In genomic region chr14:119027130-119027529, GRCm38 (mm10) we compare ENCODE assay signal across 9 mouse cellular contexts.
A peak's percentile ranks its signal among the peaks of the same experiment; 100 is the strongest.
DNase-seq lines count a peak whose midpoint lies in the region; ATAC-seq and TF ChIP-seq lines count a peak whose summit lies in the region.
"Had no signal": no experiment of that assay in that cellular context is flagged by ENCODE, and none has a peak within 500 bp of the region (broad histone marks: within the 10 kb centered on the region; RNA-seq: fewer than 3 reads in every experiment).

No protein-coding gene starts in this region.

- H3K4me1 ChIP-seq in forebrain, embryonic 15.5 days: no peaks in the 10 kb centered on the region
- no peaks in the 10 kb centered on the region for H3K4me1 ChIP-seq in intestine, embryonic 16.5 days (ENCODE audit: control insufficient read depth, insufficient read depth, low read length)
- H3K4me1 ChIP-seq in limb, embryonic 10.5 days: no peaks in the 10 kb centered on the region
- H3K4me1 ChIP-seq in midbrain, postnatal 0 days (ENCODE audit: insufficient read depth, low read length): no peaks in the 10 kb centered on the region
- no peaks in the 10 kb centered on the region for H3K4me1 ChIP-seq in testis, adult 2 months (ENCODE audit: control insufficient read depth, insufficient read depth, low read length)
- H3K4me1 ChIP-seq: embryonic facial prominence, embryonic 12.5 days had no signal

- no peak overlapping the region for H3K27ac ChIP-seq in forebrain, embryonic 15.5 days (replicated peaks)
- no peak overlapping the region for H3K27ac ChIP-seq in intestine, embryonic 16.5 days (ENCODE audit: low read length)
- H3K27ac ChIP-seq in limb, embryonic 10.5 days: no peak overlapping the region
- no peak overlapping the region for H3K27ac ChIP-seq in midbrain, postnatal 0 days (ENCODE audit: low read depth, low read length)
- no peak overlapping the region for H3K27ac ChIP-seq in testis, adult 2 months (ENCODE audit: control insufficient read depth, insufficient read depth, low read depth, low read length)
- H3K27ac ChIP-seq: embryonic facial prominence, embryonic 12.5 days had no signal

- ATAC-seq in forebrain, embryonic 15.5 days (replicated peaks): 0 out of 2 replicates have a peak, but pooled peaks have one; percentile 63
- ATAC-seq in intestine, embryonic 16.5 days: peak; percentile 78
- no peak for ATAC-seq in midbrain, postnatal 0 days (ENCODE audit: low FRiP score)

- no peak for TF ChIP-seq POLR2A in testis, adult 2 months (IDR thresholded peaks at IDR 0.05; ENCODE audit: control insufficient read depth, low read depth, low read length)

- DNase-seq in urinary bladder, adult 18-20 months (ENCODE audit: low spot score in 2 of 2): peak; percentile 24 to 28
- no peak for DNase-seq in urinary bladder, postnatal 10 days (ENCODE audit: low spot score)
- peak; percentile 58 for DNase-seq in c-Kit-positive CD71-positive TER-119-positive erythroid progenitor cells, embryonic 14.5 days (ENCODE audit: low spot score)
- peak; percentile 62 for DNase-seq in limb, embryonic 10.5 days (ENCODE audit: low spot score)
- peak; percentile 61 for DNase-seq in midbrain, postnatal 0 days (ENCODE audit: low spot score)

- no peaks in the 10 kb centered on the region for H3K27me3 ChIP-seq in forebrain, embryonic 15.5 days
- no peaks in the 10 kb centered on the region for H3K27me3 ChIP-seq in intestine, embryonic 16.5 days (replicated peaks; ENCODE audit: control insufficient read depth, insufficient read depth, low read length)
- no peaks in the 10 kb centered on the region for H3K27me3 ChIP-seq in limb, embryonic 10.5 days (ENCODE audit: low read depth, poor library complexity, severe bottlenecking)
- no peaks in the 10 kb centered on the region for H3K27me3 ChIP-seq in midbrain, postnatal 0 days (ENCODE audit: insufficient read depth, low read length)
- no peaks in the 10 kb centered on the region for H3K27me3 ChIP-seq in testis, adult 2 months (ENCODE audit: control insufficient read depth, insufficient read depth, low read length)
- H3K27me3 ChIP-seq: embryonic facial prominence, embryonic 12.5 days had no signal

- H3K4me3 ChIP-seq in forebrain, embryonic 15.5 days: no peak overlapping the region
- H3K4me3 ChIP-seq in intestine, embryonic 16.5 days (ENCODE audit: low read length): no peak overlapping the region
- H3K4me3 ChIP-seq in limb, embryonic 10.5 days: no peak overlapping the region
- no peak overlapping the region for H3K4me3 ChIP-seq in midbrain, postnatal 0 days (ENCODE audit: low read depth, low read length)
- no peak overlapping the region for H3K4me3 ChIP-seq in testis, adult 2 months (ENCODE audit: control insufficient read depth, low read depth, low read length)
- H3K4me3 ChIP-seq: embryonic facial prominence, embryonic 12.5 days had no signal

- H3K4me2 ChIP-seq in forebrain, embryonic 15.5 days (replicated peaks): no peak overlapping the region
- H3K4me2 ChIP-seq in intestine, embryonic 16.5 days (ENCODE audit: low read depth, low read length): no peak overlapping the region
- H3K4me2 ChIP-seq in midbrain, postnatal 0 days (ENCODE audit: low read depth, low read length, poor library complexity, severe bottlenecking): no peak overlapping the region
- H3K4me2 ChIP-seq: embryonic facial prominence, embryonic 12.5 days had no signal

- peak; percentile 75 for TF ChIP-seq CTCF in midbrain, postnatal 0 days (IDR thresholded peaks at IDR 0.05)
- TF ChIP-seq CTCF in testis, adult 2 months (IDR thresholded peaks at IDR 0.05; ENCODE audit: control insufficient read depth, insufficient read depth, insufficient replicate concordance, low read depth, low read length): peak; percentile 62; the same call in 1 of the 2 replicates

- H3K9me3 ChIP-seq in forebrain, embryonic 15.5 days: no peaks in the 10 kb centered on the region
- no peaks in the 10 kb centered on the region for H3K9me3 ChIP-seq in intestine, embryonic 16.5 days (ENCODE audit: control insufficient read depth, low read length)
- no peaks in the 10 kb centered on the region for H3K9me3 ChIP-seq in limb, embryonic 10.5 days (replicated peaks)
- H3K9me3 ChIP-seq in midbrain, postnatal 0 days (ENCODE audit: low read length): no peaks in the 10 kb centered on the region
- H3K9me3 ChIP-seq: embryonic facial prominence, embryonic 12.5 days had no signal

- peaks cover 18% of the 10 kb centered on the region for H3K36me3 ChIP-seq in forebrain, embryonic 15.5 days
- no peaks in the 10 kb centered on the region for H3K36me3 ChIP-seq in intestine, embryonic 16.5 days (ENCODE audit: control insufficient read depth, insufficient read depth, low read length)
- peaks cover 45% of the 10 kb centered on the region for H3K36me3 ChIP-seq in limb, embryonic 10.5 days
- peaks cover 18% of the 10 kb centered on the region; the same call in 1 of the 2 replicates for H3K36me3 ChIP-seq in midbrain, postnatal 0 days (ENCODE audit: insufficient read depth, low read length)
- H3K36me3 ChIP-seq in testis, adult 2 months (ENCODE audit: control insufficient read depth, insufficient read depth, low read length): no peaks in the 10 kb centered on the region; the same call in none of the 2 replicates

- no peak overlapping the region for H3K9ac ChIP-seq in forebrain, embryonic 15.5 days (replicated peaks)
- H3K9ac ChIP-seq in intestine, embryonic 16.5 days (ENCODE audit: low read depth, low read length): no peak overlapping the region
- H3K9ac ChIP-seq in midbrain, postnatal 0 days (replicated peaks; ENCODE audit: low read length, poor library complexity, severe bottlenecking): no peak overlapping the region
- H3K9ac ChIP-seq: embryonic facial prominence, embryonic 12.5 days had no signal

- WGBS in forebrain, embryonic 15.5 days: 49% methylated on average over 4 of the region's 4 CpGs
- WGBS in intestine, embryonic 16.5 days: 43% methylated on average over 4 of the region's 4 CpGs
- WGBS in limb, embryonic 10.5 days: 52% methylated on average over 4 of the region's 4 CpGs
- WGBS in midbrain, postnatal 0 days: 49% methylated on average over 4 of the region's 4 CpGs
